Mouse (Mus musculus): ENCODE measurements around the gene Serpinb5.

DNA sequence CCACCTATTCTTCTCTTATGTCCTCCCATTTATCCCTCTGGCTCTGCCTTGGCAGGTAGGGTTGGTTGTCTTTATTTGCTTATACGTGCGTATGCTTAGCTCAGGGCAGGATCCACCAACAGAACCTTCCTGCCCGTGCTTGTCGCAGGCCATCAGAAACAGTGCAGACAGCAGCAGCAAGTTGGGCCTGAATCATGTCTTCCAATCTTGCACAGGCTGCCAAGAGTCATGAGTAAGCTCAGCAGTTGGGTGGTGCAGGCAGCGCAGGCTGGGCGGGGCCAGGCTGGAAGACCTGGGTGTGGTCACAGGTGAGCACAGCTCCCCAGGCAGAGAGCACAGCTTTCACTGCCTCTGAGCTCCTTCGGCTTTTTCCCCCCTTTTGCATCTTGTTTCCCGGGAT lies at the start of gene Serpinb5:
- no peak for TF ChIP-seq POLR2A (IDR thresholded peaks at IDR 0.05; ENCODE audit: insufficient read depth, low read depth, low read length)
- no peak for TF ChIP-seq CTCF (IDR thresholded peaks at IDR 0.05; ENCODE audit: insufficient read depth, low read depth, low read length)

Measured in olfactory bulb, adult 2 months (tissue).